Mouse (Mus musculus) frontal cortex, postnatal 25 days (tissue): Measurements from ENCODE around the gene Zbtb4.

ENCODE experiments used
- DNase-seq, 2 experiments: peaks; one replicate each; pipeline ENCODE4 v3.0.0; 2022; ENCODE audit warnings: low spot score in 2 of 2

The Zbtb4 gene

DNA sequence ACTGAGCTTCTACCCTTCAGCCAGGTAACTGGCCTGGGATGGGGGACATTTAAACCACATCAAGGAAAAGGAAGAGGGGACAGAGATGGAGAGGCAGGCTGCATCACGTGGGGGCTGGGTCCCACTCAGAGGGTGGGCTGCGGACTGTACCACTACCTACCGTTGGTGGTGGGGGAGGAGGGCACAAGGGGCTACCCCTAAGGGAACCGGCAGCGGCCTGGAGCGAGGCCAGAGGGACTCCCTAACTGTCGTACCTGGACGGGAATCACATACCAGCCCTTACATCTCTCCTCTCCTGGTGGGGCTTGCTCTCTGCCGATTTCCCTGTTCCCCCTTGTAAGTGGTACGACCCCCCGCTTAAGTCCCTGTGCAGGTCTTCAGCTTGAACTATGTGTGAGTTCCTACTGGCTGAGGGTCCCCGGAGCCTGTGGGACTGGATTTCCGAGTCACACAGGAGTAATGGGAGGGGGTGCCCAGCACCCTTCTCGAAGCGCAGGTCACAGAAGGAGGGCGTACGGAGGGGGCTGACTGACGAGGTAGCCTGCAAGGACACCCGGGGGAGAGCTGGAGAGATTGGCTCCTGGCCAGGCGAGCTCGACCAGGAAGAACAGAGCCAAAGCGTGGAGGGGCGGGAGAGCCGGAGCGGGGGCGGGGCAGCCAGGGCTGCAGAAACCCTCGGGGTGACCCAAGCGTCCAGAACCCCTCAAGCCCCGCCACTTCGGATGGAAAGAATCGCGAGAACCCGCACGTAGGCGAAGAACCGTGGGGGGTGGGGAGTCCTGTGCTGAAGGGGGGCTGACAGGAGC, 34.9 kb downstream of the Zbtb4 start:
- no peak for DNase-seq

DNA sequence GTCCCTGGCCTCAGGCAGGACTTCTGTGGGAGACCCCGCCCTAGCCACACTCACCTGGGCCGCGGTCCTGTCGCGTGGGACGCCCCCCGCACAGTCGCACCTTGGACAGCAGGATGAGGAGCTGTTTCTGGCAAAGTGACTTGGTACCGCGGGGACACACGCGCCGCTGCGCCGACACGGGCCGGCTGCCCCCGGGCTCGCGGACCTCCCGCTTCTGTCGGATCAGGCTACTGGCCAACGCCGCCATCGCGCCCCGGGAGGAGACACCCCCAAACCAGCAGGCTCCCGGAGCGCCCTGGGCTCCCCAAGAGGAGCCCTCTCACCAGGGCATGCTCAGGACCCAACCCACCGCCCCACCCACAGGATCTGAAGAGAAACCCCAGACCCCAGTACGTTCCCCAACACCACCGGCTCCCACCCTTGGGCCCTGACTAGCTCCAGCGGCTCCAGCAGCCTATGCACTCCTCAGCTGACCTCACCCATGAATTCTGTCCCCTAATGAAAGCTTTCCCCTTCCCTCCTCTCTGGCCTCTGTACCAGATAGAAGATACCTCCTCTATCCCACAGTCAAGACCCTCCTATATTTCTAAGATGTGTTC, 35.8 kb downstream of the Zbtb4 start, which contains the start of gene Fgf11:
TSS of gene Fgf11 (minus strand) at position 479 of the 599 bp plus-strand sequence.
- no peak for DNase-seq

DNA sequence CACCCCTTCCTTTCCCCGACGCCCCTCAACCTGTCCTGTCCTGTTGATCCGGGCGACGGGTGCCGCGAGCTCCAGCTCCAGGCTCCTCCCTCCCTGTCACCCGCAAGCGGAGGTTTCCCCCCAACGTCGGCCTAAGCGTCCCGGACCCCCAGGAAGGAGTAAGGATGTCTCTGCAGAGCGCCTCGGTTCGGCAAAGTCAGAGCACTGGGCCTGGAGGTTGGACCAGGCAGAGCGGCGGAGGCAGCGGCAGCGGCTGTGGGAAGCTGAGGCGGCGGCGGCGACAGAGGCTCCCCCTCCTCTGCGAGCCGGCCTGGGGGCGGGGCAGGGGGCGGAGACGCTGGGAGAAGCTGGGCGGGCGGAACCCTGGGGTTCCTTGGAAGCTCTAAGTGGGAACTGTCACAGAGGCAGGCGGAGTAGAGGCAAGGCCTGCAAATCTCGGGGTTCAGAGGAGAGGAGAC, 37.0 kb downstream of the Zbtb4 start:
- DNase-seq = peak; percentile 54 to 60

DNA sequence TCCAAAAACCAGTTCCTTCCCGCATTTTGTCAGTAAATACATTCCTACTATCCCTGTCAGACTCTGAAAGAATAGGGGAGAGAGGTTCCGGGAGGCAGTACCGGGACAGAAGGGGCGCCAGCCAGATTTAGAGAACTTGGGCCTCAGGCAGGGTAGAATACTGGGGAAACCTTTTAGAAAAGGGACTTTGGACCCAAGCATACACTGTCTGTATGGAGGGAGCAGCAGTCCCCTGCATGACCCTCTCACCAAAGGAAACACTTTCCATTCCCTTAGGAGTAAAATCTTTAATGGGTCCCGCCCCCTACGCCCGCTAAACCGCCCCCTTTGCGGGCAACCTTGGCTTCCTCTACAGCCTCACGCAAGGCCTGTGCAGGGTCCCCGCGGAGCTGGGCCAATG, 37.6 kb downstream of the Zbtb4 start:
- DNase-seq = no peak

DNA sequence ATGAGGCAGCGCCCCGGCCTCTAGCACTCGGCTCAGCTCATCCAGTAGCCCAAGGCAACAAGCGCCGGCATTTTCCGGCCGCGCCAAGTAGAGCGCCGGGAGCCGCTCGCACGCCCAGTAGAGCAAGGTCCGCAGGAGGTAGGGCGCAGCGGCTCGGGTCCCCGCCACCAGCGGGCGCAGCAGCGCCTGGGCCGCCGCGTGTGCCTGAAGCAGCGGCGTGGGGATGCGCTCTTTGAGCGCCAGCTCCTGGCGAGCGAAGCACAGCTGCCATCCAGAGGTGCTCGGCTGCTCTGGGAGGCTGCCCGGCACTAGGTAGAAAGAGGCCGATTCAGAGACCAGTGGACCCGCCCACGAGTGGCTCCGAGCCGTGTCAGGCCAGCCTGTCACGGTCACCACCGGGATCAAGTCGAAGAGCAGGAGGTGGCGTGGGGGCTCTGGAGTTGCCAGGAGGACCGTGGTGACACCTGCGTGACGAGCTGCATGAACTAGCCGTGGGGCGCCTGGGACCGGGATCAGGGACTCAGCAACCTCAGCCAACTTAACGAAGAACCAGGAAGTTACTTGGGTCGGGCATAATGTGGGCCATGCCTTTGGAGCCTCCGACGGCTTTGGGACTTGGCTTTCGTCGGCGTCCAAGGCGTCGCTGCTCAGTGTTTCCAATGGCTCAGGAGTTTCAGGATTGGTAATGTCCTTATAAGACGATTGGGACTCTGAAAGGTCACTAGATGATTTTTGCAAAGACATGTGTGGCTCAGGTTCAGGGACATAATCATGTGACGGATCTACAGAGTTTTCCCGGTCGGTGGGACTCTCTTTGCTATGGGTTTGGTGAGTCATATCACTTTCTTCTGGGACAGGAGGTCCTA, 38.3 kb downstream of the Zbtb4 start:
- DNase-seq = peak; percentile 53 to 54

DNA sequence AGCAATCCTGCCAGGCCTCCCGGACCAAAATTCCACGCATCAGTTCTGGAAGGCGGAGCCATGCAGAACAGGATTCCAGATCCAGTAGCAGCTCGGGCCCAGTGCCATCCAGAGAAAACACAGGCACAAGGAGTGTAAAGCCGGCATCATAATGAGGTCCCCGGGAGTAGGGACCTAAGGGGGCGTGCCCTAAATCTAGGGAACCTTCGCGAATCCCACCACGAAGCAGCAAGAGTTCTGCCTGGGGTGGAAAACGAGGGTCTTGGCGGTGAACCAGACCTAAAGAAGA, 38.9 kb downstream of the Zbtb4 start:
- no peak for DNase-seq

DNA sequence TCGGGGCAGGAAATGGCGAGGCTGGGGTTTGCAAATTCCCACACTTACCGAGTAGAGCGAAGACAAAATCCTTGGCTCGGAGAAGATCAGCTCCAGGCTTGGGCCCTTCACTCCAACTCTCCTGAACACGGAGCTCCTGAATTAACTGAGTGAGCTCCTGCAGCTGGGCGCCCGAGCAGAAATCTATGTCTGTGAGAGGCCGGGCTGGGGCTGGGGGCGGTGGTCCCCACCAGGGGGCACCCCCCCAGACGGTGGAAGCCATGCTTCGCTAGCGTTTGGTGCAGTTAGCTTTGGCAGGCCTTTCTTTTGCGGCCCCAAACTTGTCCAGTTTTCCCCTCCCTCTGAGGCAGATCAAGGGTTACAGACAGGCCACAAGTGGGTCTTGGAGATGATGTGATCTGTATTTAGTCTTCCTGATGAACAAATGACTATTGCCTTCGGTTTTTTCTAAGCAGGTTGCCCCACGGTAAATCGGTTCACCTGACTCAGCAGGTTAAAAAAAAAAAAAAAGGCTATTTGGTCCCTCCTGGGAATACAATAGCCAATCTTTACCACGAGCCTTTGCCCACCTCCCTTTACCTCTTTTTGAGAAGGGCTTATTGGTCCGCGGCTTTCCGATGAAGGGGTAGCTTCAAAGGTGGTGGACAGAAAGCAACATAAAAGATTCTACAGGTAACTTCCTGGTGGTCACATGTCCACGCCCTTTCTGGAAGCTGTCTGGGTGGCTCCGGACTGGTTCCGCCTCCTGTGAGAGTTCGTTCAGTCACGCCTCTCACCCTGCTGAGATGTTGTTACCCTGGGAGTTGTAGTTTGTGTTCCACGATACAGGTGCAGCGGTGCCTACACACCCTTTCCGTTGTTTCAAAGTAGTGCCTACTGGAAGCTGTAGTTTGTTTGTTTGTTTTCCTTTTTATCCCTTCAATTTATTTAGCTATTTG, 39.5 kb downstream of the Zbtb4 start, which contains the start of gene Tmem102:
TSS of gene Tmem102 (minus strand) at position 653 of the 938 bp plus-strand sequence.
- DNase-seq = no peak

DNA sequence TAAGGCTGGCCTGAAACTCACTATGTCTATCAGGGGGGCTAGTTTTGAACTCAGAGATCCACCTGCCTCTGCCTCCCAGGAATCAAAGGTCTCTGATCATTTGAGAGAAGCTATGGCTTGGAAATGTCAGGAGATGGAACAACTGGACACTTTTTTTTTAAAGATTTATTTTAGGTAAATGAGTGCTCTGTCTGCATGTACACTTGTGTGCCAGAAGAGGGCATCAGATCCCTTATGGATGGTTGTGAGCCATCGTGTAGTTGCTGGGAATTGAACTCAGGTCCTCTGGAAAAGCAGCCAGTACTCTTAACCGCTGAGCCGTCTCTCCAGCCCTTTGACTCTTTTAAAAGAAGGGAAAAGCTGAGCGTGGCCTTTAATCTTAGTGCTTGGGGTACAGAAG, 40.7 kb downstream of the Zbtb4 start:
- DNase-seq = no peak

DNA sequence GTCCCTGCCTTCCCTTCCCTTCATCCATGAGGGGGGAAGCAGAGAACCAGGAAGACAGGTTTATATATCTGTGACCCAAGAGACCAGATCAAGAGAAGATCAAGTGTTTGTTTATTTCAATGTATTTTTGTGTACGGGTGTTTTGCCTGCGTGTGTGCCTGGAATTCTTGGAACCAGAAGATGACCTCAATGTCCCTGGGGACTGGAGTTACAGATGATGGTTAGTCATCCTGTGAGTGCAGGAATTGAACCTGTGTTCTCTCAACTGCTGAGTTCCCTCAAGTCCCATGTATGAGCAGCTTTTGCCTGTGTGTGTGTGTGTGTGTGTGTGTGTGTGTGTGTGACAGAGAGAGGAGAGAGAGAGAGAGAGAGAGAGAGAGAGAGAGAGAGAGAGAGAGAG, 41.9 kb downstream of the Zbtb4 start:
- no peak for DNase-seq

DNA sequence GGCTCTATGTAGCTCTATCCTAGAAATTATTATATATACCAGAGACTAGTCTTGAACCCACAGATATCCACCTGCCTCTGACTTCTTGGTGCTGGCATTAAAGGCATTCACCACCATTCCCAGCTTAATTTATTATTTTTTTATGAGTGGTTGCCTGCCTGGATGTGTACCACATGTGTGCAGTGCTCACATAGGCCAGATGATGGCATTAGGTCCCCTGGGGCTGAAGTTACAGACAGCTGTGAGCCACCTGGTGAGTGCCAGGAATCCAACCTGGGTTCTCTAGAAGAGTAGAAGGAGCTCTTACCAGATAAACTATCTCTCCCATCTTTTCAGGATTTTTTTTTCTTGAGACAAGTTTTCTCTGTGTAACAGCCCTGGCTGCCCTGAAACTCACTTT, 44.6 kb downstream of the Zbtb4 start:
- no peak for DNase-seq

DNA sequence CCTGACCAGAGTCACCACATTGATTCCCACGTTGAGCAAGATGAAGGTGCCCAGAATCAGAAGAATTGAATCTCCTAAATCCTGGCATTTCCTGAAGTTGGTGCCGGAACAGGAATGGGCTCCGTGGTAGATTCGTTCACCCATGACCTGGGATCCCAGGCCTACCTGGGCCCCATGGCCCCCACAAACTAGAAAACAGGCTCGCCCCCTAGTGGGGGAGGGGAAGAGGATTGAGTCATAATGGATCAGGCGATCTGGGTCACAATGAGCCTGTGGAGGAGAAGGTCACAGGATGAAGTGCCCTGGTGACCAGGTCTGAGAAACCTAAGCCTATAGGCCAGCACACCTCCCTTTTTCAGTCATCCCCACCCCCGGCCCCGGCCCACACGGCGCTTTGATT, 49.4 kb downstream of the Zbtb4 start, which contains the start of gene Gm39566:
TSS of gene Gm39566 (minus strand) at position 144 of the 400 bp plus-strand sequence.
- no peak for DNase-seq

DNA sequence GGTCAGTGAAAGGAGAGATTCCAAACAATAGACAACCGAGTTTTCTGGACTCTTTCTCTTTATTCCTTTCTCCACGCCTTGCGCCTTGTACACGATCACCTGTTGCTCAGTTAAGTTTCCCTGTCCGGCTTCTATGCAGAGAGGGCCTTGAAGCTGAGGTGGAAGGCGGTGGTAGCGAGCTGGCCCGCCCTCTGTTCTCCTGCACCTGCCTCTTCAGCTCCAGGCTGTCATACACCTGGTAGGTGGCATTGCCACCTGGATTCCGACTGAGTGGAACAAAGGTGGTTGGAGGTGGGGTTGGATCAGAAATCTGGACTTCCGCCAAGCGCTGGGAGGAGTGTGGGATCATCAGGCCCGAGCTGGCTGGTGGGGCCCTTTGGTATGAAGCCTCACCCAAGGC, 50.8 kb downstream of the Zbtb4 start:
- no peak for DNase-seq

DNA sequence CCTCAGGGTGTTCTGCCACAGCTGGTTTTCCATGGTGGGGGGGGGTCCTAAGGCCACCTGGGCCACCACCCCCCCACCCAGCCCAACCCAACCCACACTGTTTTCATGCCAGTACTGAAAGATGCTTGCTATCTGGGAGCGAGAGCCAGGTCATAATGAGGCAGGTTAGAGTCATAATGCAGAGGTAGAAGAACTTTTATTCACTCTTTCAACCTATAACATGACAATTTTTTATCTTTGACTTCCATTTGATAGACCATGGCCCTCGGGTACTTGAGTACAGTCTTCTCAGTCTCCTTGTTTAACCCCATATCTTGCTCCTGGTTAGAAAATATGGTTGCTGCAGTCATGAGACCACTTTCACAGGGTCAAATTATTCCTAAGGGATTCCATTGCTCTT, 52.7 kb downstream of the Zbtb4 start, which contains the start of gene Spem2:
TSS of gene Spem2 (minus strand) at position 101 of the 400 bp plus-strand sequence.
- no peak for DNase-seq

DNA sequence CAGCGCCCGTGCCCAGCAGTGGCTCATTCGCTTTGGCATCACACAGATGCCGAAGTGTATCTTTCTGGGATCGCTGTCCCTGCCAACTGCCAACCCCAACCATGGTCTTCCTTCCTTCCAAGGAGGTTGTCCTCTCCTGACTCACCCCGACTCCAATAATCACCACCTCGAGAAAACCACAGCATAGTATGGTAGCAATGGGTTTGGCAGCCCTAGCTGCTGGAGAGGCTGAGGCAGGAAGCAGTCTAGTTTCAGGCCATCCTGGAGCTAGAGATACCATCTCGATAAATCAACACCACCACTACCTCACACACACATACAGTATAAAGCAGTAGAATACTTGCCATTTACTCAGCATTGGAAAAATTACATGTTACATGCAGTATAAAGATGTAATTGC, 53.2 kb downstream of the Zbtb4 start:
- no peak for DNase-seq

DNA sequence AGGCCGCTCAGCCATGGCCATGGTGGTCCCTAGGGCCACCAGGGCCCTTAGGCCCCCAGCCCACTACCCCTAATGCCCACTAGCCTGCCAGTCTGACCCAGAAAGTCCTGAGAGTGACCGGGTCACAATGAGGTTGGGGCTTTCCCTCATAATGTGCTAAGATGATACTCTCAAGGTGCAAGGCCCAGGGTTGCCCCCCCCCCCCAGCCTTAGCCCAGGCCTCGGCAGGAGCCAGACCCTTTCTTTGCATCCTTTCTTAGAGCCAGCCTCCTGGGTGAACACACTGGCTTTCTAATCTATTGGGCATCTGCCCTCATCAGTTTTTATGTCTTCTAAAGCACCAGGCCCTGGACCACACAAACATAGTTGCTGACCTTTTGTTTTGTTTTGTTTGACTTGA, 56.4 kb downstream of the Zbtb4 start, which contains the start of gene Spem1:
TSS of gene Spem1 (minus strand) at position 101 of the 400 bp plus-strand sequence.
- no peak for DNase-seq

DNA sequence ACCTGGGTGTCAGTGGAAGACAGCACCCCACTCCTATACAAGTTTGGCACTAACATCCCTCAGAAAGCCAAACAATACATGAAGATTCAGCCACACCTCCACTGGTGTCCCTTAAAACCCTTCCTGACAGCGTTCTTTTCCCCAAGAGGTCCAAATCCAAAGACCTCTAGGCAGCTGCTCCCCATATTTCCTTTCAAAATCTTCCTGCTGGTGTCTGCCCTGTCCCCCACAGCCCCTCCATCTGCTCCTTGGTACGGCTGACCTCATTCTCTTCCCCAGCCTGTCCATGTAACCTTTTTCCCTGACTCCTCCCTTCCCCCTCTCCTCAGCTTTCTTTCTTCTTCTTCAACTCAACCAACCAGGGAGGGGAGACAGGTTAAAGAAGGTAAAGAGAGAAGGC, 57.7 kb downstream of the Zbtb4 start:
- DNase-seq = no peak

DNA sequence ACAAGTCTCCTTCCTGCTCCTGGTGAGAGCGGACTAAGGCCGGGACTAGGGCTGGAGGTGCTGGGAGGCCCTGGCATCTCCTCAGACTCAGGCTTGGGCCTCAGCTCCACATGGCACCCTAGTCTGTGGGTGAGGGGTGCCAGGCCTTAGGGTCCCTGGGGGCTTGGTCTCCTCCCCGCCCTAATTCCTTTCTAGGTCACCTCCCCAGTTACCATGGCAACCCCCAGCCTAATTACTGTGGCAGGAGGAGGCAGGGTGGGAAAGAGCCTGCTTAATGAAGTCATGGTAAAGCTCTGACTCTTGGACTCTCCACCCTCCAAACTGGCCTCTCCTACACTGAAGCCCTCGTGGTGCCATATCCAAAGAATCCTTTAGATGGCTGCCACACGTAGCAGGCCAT, 63.1 kb downstream of the Zbtb4 start:
- no peak for DNase-seq

DNA sequence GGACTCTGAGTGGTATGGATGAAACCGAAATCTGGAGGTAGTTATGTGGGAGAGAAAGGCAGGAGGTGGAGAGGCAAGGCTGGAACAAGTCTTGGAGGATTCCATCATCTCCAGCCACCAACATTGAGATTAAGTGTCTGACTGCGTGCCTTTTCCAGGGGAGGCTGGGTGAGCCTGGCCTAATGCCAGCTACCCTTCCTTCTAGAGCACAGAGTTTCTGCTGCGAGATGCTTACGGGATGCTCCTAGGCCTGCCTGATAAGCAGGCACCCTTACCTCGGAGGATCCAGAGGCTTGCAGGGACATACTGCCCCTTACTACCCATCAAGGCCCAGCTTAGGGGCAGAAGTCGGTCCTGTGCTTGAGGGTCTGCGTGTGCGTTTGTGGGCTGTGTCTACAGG, 67.8 kb downstream of the Zbtb4 start:
- DNase-seq = no peak
